In genomic region chr6:72140371-72140770, GRCm38 (mm10) we compare ENCODE assay signal across 10 mouse cellular contexts. TPM values are rescaled to one million over a fixed set of nuclear protein-coding genes. Genes with fewer than 3 reads are reported as not detected.
DNase-seq lines count a peak whose midpoint lies in the region; ATAC-seq and TF ChIP-seq lines count a peak whose summit lies in the region.
"Had no signal": no experiment of that assay in that cellular context is flagged by ENCODE, and none has a peak within 500 bp of the region (broad histone marks: within the 10 kb centered on the region; RNA-seq: fewer than 3 reads in every experiment).

No protein-coding gene starts in this region.

- H3K36me3 ChIP-seq in heart, embryonic 15.5 days, result peaks cover 6% of the 10 kb centered on the region; the same call in 1 of the 2 replicates
- H3K36me3 ChIP-seq in liver, embryonic 16.5 days (ENCODE audit: control insufficient read depth, insufficient read depth), result peaks cover 75% of the 10 kb centered on the region

- H3K27me3 ChIP-seq in heart, embryonic 15.5 days, result no peaks in the 10 kb centered on the region
- no peaks in the 10 kb centered on the region for H3K27me3 ChIP-seq in liver, embryonic 16.5 days (ENCODE audit: control insufficient read depth, insufficient read depth, low read depth, low read length)

- DNase-seq in heart, postnatal 10 days, result no peak
- DNase-seq in spleen, postnatal 14 days (ENCODE audit: low spot score in 2 of 2), result peak; percentile 15 to 46
- no peak for DNase-seq in cerebellum, postnatal 25 days
- no peak for DNase-seq in frontal cortex, postnatal 10 days (ENCODE audit: low spot score in 2 of 2)
- DNase-seq in right cerebral cortex, postnatal 25 days, result no peak
- DNase-seq: cerebellum, postnatal 10 days; gastrocnemius, postnatal 10 days had no signal

- intact Hi-C loops in heart, postnatal 10 days (cut with DNase I), result no loop called here

- peak overlapping the region; percentile 40 for H3K27ac ChIP-seq in heart, embryonic 15.5 days
- H3K27ac ChIP-seq in bone marrow, adult 2 months (ENCODE audit: control insufficient read depth, insufficient read depth, low read depth, low read length, poor library complexity), result peak overlapping the region; percentile 92
- peak overlapping the region; percentile 29 for H3K27ac ChIP-seq in liver, embryonic 16.5 days (ENCODE audit: low read length)

- 67% methylated on average over 8 of the region's 8 CpGs for WGBS in heart, embryonic 15.5 days
- 5% methylated on average over 8 of the region's 8 CpGs for WGBS in bone marrow, adult 2 months
- 19% methylated on average over 8 of the region's 8 CpGs for WGBS in liver, embryonic 16.5 days (ENCODE audit: insufficient replicate concordance)

- ATAC-seq in heart, embryonic 15.5 days (replicated peaks; ENCODE audit: insufficient number of reproducible peaks, insufficient read depth, low FRiP score, low read depth), result peak; percentile 22; the same call in 1 of the 2 replicates
- peak; percentile 39 for ATAC-seq in liver, embryonic 16.5 days (ENCODE audit: low read depth)

- peaks cover 15% of the 10 kb centered on the region for H3K4me1 ChIP-seq in heart, embryonic 15.5 days (replicated peaks)
- H3K4me1 ChIP-seq in bone marrow, adult 2 months (ENCODE audit: control insufficient read depth, insufficient read depth, low read length), result peaks cover 1% of the 10 kb centered on the region; the same call in 1 of the 2 replicates
- peaks cover 28% of the 10 kb centered on the region for H3K4me1 ChIP-seq in liver, embryonic 16.5 days (ENCODE audit: control insufficient read depth, low read depth, low read length)

- no peaks in the 10 kb centered on the region for H3K9me3 ChIP-seq in heart, embryonic 15.5 days (replicated peaks)
- H3K9me3 ChIP-seq in liver, embryonic 16.5 days (replicated peaks; ENCODE audit: control insufficient read depth, low read length), result no peaks in the 10 kb centered on the region

- no peak; the same call in 1 of the 2 replicates for TF ChIP-seq CTCF in bone marrow, adult 2 months (IDR thresholded peaks at IDR 0.05; ENCODE audit: control insufficient read depth, insufficient read depth, low read length)

- H3K4me3 ChIP-seq in heart, embryonic 15.5 days, result no peak overlapping the region
- H3K4me3 ChIP-seq in bone marrow, adult 2 months (replicated peaks; ENCODE audit: control insufficient read depth, low read depth, low read length), result no peak overlapping the region
- H3K4me3 ChIP-seq in liver, embryonic 16.5 days (ENCODE audit: low read depth, low read length), result no peak overlapping the region

- TF ChIP-seq POLR2A in bone marrow, adult 2 months (IDR thresholded peaks at IDR 0.05; ENCODE audit: borderline replicate concordance, control insufficient read depth, low read depth, low read length), result no peak

- no peak overlapping the region for H3K9ac ChIP-seq in heart, embryonic 15.5 days
- no peak overlapping the region for H3K9ac ChIP-seq in liver, embryonic 16.5 days (ENCODE audit: low read depth, low read length)

- H3K4me2 ChIP-seq in heart, embryonic 15.5 days, result no peak overlapping the region
- H3K4me2 ChIP-seq in liver, embryonic 16.5 days (ENCODE audit: low read depth, low read length), result no peak overlapping the region

RNA-seq across cellular contexts. Expression of gene St3gal5, which starts 43.0 kb away (rescaled TPM):
- 43.3 and 48.2 TPM in 2 replicates for polyA plus RNA-seq in heart, embryonic 15.5 days (2015; fragmentation: Nextera tagmentation; extraction: Ambion mirVana)
- 10 to 100 TPM; 22.4 to 36.0 TPM for total RNA-seq in heart, postnatal 10 days (2021)
- 165 and 203 TPM in 2 replicates for polyA plus RNA-seq in bone marrow, adult 2 months (2011; ENCODE audit: insufficient read depth, insufficient read length, low replicate concordance, missing spikeins)
- polyA plus RNA-seq in liver, embryonic 16.5 days (2015; fragmentation: Nextera tagmentation; extraction: Ambion mirVana), result 199 and 206 TPM in 2 replicates

Comparison
In these comparisons a context has a peak if more than half of its experiments do, and no peak if none do; other contexts are left out.
1. H3K27ac ChIP-seq: peak in every context shown above with its lines; median percentile 92 in bone marrow, adult 2 months; 40 in heart, embryonic 15.5 days; 29 in liver, embryonic 16.5 days.
2. DNase-seq: peak in spleen, postnatal 14 days (2 of 2); none in heart, postnatal 10 days (0 of 2), cerebellum, postnatal 25 days (0 of 2), frontal cortex, postnatal 10 days (0 of 2) and right cerebral cortex, postnatal 25 days (single experiment).